Mouse (Mus musculus): ENCODE measurements around the gene Actn2.

The Actn2 gene

GRCm38 (mm10) chr13:12256871-12257390, 83.6 kb downstream of the Actn2 start:
- peak; percentile 43 for DNase-seq (ENCODE audit: low spot score)

DNA sequence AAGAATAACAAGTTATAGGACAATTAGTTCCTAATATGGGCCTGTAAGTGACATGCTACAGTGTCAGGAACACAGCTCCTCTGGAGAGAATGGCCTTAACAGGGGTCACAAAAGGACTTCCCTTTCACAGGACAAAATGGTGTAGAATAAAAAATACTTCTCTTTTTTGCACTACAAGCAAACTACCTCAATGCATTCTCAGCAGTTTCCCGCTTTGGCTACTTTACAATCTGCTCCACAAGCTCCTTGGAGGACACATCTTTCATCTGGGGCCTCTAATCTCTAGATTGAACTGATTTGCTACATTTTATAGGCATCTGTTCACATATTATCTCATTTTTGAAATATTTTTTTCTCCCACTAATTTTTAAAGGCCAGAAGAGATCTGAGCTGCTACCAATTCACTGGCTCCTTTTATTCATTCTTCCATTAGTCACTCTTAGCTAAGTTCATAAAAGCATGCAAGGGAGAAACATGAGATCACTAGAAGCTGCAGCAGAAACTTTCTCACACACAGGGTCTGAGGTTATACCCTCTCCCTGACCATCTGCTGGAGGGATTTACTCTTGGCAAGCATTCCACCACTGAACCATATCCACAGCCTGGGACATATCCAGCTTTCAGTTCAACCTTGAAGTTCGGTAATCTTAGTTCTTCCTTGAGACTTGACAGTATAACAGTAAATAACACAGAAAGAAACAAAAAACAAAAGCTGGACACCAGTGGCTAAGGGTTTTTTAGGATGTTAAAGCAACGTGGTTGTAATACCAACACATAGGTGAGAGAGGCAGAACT, 84.5 kb downstream of the Actn2 start:
- DNase-seq (ENCODE audit: low spot score): no peak

GRCm38 (mm10) chr13:12250496-12250895, 90.1 kb downstream of the Actn2 start:
- DNase-seq (ENCODE audit: low spot score): no peak

DNA sequence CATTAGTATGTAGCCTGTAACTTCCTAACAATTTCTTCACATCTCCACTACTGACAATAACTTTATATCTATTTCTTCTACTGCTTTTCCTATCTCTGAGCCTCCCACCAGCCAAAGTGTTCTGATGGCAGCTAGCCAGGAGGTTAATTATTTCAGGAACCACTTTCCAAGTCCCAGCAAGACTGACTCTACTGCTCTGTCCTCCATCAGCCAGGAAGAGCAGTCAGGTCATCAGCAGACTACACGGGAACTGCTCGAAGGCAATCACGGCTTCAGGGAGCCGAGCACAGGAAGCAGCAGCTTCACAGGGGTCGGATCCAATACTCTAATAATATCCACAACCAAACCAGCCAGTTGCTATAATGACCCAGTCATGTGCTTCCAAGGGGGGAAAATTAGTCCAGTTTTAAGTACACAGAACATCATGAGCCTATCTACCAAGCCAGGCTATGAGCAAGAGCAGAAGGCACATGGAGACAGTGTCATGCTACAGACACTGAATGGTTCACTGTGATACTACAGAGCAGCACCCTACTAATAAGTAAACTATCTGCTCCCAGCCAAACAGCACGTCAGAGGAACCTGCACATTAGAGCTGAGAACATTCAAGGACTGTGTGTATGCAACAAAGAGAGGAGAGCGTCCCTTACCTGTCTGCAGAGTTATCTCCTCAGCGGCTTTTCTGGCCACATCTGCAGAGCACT, 91.2 kb downstream of the Actn2 start:
- DNase-seq (ENCODE audit: low spot score): no peak

DNA sequence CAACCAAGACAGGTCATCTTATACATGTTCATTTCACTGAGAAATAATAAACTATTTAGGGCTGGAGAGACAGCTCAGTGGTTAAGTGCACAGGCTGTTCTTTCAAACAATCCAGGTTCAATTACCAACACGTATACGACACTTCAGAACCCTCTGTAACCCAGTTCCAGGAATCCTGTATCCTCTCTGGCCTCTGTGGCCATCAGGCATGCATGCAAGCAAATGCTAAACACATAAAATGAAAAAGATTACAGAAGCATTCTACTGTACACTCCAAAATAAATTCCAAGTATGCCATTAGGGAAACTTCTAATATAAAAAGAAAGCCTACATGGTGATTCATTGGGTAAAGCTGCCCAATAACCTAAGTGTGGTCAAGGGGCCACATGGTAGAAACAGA, 94.6 kb downstream of the Actn2 start:
- no peak for DNase-seq (ENCODE audit: low spot score)

- DNase-seq (ENCODE audit: low spot score): no peak
Observed at GRCm38 (mm10) chr13:12243991-12244390, 96.6 kb downstream of the Actn2 start.

DNA sequence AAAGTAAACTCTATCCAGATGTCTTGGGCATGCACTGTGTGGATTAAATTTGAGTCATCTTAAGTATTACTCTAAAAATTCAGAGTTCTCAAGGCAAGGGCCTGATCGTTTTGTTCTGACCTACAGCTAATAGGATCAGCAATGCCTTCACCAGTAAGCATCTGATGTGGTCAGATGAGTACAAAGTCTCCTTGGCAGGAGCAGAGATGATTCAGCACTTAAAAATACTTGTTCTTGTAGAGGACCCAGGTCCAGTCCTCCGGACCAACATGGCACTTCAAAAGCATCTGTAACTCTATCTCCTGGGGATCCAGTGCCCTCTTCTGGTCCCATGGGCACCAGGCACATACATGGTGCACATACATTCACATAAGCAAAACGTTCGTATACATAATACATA, 108.4 kb downstream of the Actn2 start:
- no peak for DNase-seq (ENCODE audit: low spot score)

DNA sequence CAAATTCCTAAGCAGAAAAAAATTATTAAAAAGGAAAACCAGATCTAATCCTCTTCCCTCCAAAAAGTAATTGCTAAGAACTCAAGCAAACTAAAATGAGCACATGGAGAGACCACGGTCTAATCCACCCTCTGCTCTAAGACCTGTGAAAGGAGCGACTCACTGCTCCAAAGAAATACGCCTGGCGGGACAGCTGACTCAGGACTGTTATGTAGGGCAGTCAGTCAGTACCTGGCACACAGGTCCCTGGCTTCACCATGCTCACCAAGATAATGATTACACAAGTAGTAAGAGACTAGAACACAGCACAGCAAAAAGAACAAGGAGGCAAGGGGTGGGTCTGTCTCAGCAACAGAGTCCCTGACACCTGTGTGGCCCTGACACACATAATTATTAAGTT, 112.3 kb downstream of the Actn2 start:
- DNase-seq (ENCODE audit: low spot score): no peak

- DNase-seq (ENCODE audit: low spot score): no peak
Observed at GRCm38 (mm10) chr13:12227606-12228005, 113.0 kb downstream of the Actn2 start.

Data from c-Kit-positive CD71-positive TER-119-positive erythroid progenitor cells, embryonic 14.5 days (primary cell).